Mouse (Mus musculus): Measurements from ENCODE around the gene Adamts4.

The Adamts4 gene

GRCm38 (mm10) chr1:171250680-171251593 is 716 bp downstream of the Adamts4 start, which contains the start of gene Ndufs2:
Gene Ndufs2 (minus strand): TSS chr1:171251388.
- in situ Hi-C loops (cut with MboI; ENCODE audit: low sequenced_read_pairs) = no loop called here

GRCm38 (mm10) chr1:171251594-171252324 is 1.5 kb downstream of the Adamts4 start:
- in situ Hi-C loops (cut with MboI; ENCODE audit: low sequenced_read_pairs) = no loop called here

GRCm38 (mm10) chr1:171252415-171252814 is 2.2 kb downstream of the Adamts4 start:
- in situ Hi-C loops (cut with MboI; ENCODE audit: low sequenced_read_pairs) = no loop called here

GRCm38 (mm10) chr1:171256095-171256818 is 6.0 kb downstream of the Adamts4 start:
- in situ Hi-C loops (cut with MboI; ENCODE audit: low sequenced_read_pairs) = no loop called here

- in situ Hi-C loops (cut with MboI; ENCODE audit: low sequenced_read_pairs) = no loop called here
Measured at GRCm38 (mm10) chr1:171256937-171257548, 6.8 kb downstream of the Adamts4 start.

GRCm38 (mm10) chr1:171257781-171258180 is 7.6 kb downstream of the Adamts4 start:
- in situ Hi-C loops (cut with MboI; ENCODE audit: low sequenced_read_pairs) = no loop called here

- in situ Hi-C loops (cut with MboI; ENCODE audit: low sequenced_read_pairs) = no loop called here
Measured at GRCm38 (mm10) chr1:171258921-171259320, 8.7 kb downstream of the Adamts4 start.

GRCm38 (mm10) chr1:171260316-171260715 is 10.1 kb downstream of the Adamts4 start:
- in situ Hi-C loops (cut with MboI; ENCODE audit: low sequenced_read_pairs) = no loop called here

GRCm38 (mm10) chr1:171262594-171263130 is 12.4 kb downstream of the Adamts4 start:
- in situ Hi-C loops (cut with MboI; ENCODE audit: low sequenced_read_pairs) = no loop called here

- in situ Hi-C loops (cut with MboI; ENCODE audit: low sequenced_read_pairs) = no loop called here
Measured at GRCm38 (mm10) chr1:171263185-171263611, 13.0 kb downstream of the Adamts4 start.

- in situ Hi-C loops (cut with MboI; ENCODE audit: low sequenced_read_pairs) = no loop called here
Measured at GRCm38 (mm10) chr1:171263666-171264461, 13.6 kb downstream of the Adamts4 start.

GRCm38 (mm10) chr1:171265971-171266744 is 15.9 kb downstream of the Adamts4 start:
- in situ Hi-C loops (cut with MboI; ENCODE audit: low sequenced_read_pairs) = no loop called here

GRCm38 (mm10) chr1:171268341-171268740 is 18.1 kb downstream of the Adamts4 start:
- in situ Hi-C loops (cut with MboI; ENCODE audit: low sequenced_read_pairs) = no loop called here

- in situ Hi-C loops (cut with MboI; ENCODE audit: low sequenced_read_pairs) = no loop called here
Measured at GRCm38 (mm10) chr1:171269848-171270572, 19.8 kb downstream of the Adamts4 start, which contains the start of gene B4galt3. Gene B4galt3 (plus strand): TSS chr1:171270328.

GRCm38 (mm10) chr1:171270573-171270900 is 20.3 kb downstream of the Adamts4 start:
- in situ Hi-C loops (cut with MboI; ENCODE audit: low sequenced_read_pairs) = no loop called here

GRCm38 (mm10) chr1:171271196-171271595 is 21.0 kb downstream of the Adamts4 start:
- in situ Hi-C loops (cut with MboI; ENCODE audit: low sequenced_read_pairs) = no loop called here

- in situ Hi-C loops (cut with MboI; ENCODE audit: low sequenced_read_pairs) = no loop called here
Measured at GRCm38 (mm10) chr1:171271622-171272021, 21.4 kb downstream of the Adamts4 start.

GRCm38 (mm10) chr1:171272086-171272485 is 21.9 kb downstream of the Adamts4 start:
- in situ Hi-C loops (cut with MboI; ENCODE audit: low sequenced_read_pairs) = no loop called here
